Mouse (Mus musculus) erythroblast, embryonic 14.5 days (primary cell): ENCODE data around the gene Gimap8.

Experiments used
- GATA1 ChIP-seq: IDR thresholded peaks from 2 replicates; pipeline ENCODE4 v1.6.1; 2012; ENCODE audit warnings: low read length, inconsistent platforms, mixed read lengths
- TAL1 ChIP-seq: IDR thresholded peaks from 3 replicates; pipeline ENCODE4 v1.6.1; 2012; ENCODE audit warnings: low read length, inconsistent platforms, mixed read lengths

DNA sequence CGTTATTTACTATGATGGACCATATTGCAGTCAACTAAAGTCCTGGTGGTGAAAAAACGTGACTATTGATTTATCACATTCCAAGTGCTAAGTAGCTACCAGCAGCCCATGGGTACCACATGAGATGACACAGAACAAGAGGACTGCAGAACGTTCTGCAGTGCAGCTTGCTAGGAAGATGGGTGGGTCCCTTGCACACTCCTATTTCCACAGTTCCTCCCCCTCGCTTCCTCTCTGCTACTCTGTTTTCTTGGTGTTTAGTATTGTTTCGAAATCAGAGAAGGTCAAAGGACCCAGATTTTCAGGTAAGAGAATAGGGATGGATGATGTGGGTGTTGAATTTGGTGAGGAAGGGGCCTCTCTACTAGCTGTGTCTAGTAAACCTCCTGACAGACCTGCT lies 37.3 kb downstream of the Gimap8 start, which contains the start of gene Gimap4:
- no peak for TF ChIP-seq TAL1
- TF ChIP-seq GATA1 = no peak
